Mouse (Mus musculus): ENCODE measurements around the gene B3galt6. TPM values are rescaled to one million over a fixed set of nuclear protein-coding genes. Genes with fewer than 3 reads are reported as not detected.

Gene B3galt6
- total RNA-seq (2014; rRNA removed) (39.5 and 43.9 TPM in 2 replicates), polyA plus RNA-seq (2015; fragmentation: Nextera tagmentation; extraction: Ambion mirVana) (19.4 and 28.6 TPM in 2 replicates)

DNA sequence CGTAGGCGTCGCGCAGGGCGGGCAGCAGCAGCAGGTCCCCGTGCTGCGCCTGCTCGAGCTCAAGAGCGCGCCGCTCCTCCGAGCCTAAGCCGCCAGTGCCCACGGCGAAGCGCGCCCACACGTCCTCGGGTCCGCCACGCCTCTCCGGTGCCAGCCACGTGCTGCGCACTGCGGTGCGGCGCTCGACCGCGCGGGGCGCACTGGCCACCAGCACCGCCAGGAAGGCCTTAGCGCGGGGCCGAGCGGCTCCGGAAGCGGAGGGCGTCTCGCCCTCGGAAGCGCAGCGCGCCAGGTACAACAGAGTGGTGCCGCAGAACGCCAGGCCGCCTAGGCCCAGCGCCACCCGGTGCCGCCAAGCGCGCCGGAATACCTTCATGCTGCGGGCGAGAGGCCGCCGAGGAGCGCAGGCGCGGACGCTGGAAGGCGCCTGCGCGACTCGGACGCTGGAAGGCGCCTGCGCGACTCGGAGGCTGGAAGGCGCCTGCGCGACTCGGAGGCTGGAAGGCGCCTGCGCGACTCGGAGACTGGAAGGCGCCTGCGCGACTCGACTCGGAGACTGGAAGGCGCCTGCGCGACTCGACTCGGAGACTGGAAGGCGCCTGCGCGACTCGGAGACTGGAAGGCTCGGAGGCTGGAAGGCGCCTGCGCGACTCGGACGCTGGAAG, at the start of gene B3galt6, which contains the start of gene Sdf4:
Gene B3galt6 (minus strand): TSS at position 409 of the 665 bp plus-strand sequence.
Gene Sdf4 (plus strand): TSS at position 632 of the 665 bp plus-strand sequence.
- H3K4me1 ChIP-seq (ENCODE audit: insufficient read depth) = peaks cover 18% of the 10 kb centered on the region
- DNase-seq (peak; percentile 95), ATAC-seq (peak; percentile 92)
- H3K9me3 ChIP-seq (ENCODE audit: low read length) = no peaks in the 10 kb centered on the region
- peak within 1 kb of the TSS; percentile 79 for H3K9ac ChIP-seq
- 2% methylated on average over 92 of the region's 99 CpGs for WGBS
- H3K4me3 ChIP-seq (ENCODE audit: low read depth, low read length) = peak within 1 kb of the TSS; percentile 85
- peaks cover 12% of the 10 kb centered on the region for H3K36me3 ChIP-seq (ENCODE audit: insufficient read depth)
- H3K4me2 ChIP-seq (ENCODE audit: low read depth) = peak within 1 kb of the TSS; percentile 98
- peak within 1 kb of the TSS; percentile 95 for H3K27ac ChIP-seq (ENCODE audit: low read depth, low read length)
- peak; percentile 91 for TF ChIP-seq CTCF (IDR thresholded peaks at IDR 0.05; ENCODE audit: low read depth)
- no peaks in the 10 kb centered on the region for H3K27me3 ChIP-seq (ENCODE audit: insufficient read depth, low read length)

DNA sequence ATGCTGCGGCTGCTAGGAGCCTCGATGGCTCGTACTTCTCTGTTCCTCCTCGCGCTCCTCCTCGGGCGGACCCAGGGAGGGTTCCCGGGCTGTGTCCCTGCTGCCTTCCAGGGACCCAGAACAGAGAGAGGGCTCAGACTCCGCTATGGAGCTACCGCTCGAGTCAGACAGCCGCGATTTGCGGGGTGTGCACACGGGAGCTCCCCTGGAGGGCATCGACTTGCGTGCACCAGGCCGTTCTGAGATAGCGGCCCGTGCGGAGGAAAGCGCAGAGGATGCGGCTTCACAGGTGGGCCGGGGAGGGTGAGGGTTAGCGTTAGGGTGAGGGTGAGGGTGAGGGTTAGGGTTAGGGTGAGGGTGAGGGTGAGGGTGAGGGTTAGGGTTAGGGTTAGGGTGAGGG, 42.5 kb upstream of the B3galt6 start:
- Histone ChIP-seq H3K4me1 (ENCODE audit: insufficient read depth) (peaks cover 16% of the 10 kb centered on the region), H3K9me3 (ENCODE audit: low read length) (no peaks in the 10 kb centered on the region), H3K4me2 (ENCODE audit: low read depth) (peak overlapping the region; percentile 41), H3K27me3 (ENCODE audit: insufficient read depth, low read length) (peaks cover 16% of the 10 kb centered on the region), H3K4me3 (ENCODE audit: low read depth, low read length) (peak overlapping the region; percentile 22), H3K9ac (no peak overlapping the region), H3K27ac (ENCODE audit: low read depth, low read length) (no peak overlapping the region), H3K36me3 (ENCODE audit: insufficient read depth) (no peaks in the 10 kb centered on the region)
- ATAC-seq = no peak
- no peak for DNase-seq
- TF ChIP-seq CTCF (IDR thresholded peaks at IDR 0.05; ENCODE audit: low read depth) = no peak
- 2% methylated on average over 25 of the region's 25 CpGs for WGBS

DNA sequence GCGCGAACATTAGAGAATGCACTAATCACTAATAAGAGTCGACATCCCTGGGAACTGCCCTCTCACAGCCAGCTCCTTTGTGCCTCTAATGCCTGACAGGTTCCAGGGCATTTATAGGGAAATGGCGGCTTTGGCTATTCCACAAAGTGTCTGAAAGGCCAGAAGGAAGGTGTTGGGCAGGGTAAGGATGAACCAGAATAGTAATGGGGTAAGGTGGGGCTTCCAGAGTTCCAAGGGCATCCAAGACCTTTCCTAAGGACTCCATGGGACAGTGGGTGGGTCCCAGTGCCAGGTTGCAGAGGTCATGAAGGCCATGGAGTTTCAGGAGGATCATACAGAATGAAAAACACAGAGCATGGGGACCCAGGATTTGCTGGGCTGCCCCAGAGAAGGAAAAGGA, 41.9 kb upstream of the B3galt6 start:
- 55% methylated on average over 4 of the region's 4 CpGs for WGBS
- Histone ChIP-seq H3K4me2 (ENCODE audit: low read depth) (no peak overlapping the region), H3K4me1 (ENCODE audit: insufficient read depth) (peaks cover 16% of the 10 kb centered on the region), H3K9me3 (ENCODE audit: low read length) (no peaks in the 10 kb centered on the region), H3K9ac (no peak overlapping the region), H3K27ac (ENCODE audit: low read depth, low read length) (no peak overlapping the region), H3K4me3 (ENCODE audit: low read depth, low read length) (0 out of 2 replicates have a peak overlapping the region, but pooled peaks have one; percentile 2), H3K36me3 (ENCODE audit: insufficient read depth) (peaks cover 2% of the 10 kb centered on the region; the same call in 1 of the 2 replicates), H3K27me3 (ENCODE audit: insufficient read depth, low read length) (peaks cover 16% of the 10 kb centered on the region)
- DNase-seq (no peak), ATAC-seq (no peak)
- TF ChIP-seq CTCF (IDR thresholded peaks at IDR 0.05; ENCODE audit: low read depth) = no peak

DNA sequence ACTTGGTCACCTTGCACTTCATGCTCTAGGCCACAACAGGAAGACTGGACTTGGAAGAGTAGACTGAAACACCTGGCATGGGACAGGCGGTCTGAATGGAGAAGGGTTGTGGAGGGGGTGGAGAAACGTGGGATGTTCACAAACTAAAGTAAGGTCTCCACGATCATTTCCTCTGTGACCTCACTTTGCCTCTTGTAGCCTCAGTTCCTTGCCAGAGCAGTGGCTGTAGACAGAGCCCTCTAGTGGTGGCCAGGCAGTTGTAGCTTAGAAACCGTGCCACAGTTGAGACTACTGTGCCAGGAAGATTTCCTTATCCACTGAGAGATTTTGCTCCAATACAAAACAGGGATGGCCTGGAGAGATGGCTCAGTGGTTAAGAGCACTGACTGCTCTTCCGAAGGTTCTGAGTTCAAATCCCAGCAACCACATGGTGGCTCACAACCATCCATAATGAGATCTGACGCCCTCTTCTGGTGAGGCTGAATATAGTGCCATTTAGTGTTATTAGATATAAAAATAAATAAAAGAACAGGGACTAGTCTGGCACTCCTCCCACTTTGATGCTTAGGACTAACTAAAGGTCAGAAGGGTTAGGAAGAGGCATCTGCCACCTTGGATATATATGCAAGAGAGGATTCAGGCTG, 41.1 kb upstream of the B3galt6 start:
- peaks cover 16% of the 10 kb centered on the region for H3K27me3 ChIP-seq (ENCODE audit: insufficient read depth, low read length)
- no peak for ATAC-seq

DNA sequence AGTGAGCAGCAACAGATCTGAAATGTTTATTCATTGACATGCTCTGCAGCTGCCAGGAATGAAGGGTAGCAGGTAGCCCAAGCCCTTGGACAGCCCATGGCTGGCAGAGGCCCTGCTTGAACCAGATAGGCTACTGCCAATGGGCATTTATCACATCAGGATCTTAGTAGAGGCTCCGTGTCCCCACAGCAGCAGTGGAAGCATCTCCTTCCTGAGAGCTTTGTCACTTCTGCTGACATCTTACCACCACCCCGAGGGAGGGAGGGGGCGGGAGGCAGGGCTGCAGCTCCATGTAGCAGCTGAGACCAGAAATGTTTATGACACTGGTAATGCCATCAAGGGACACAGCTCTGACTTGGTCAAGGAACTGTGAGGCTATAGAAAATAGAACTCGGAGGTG, 40.4 kb upstream of the B3galt6 start:
- peaks cover 6% of the 10 kb centered on the region; the same call in 1 of the 2 replicates for H3K36me3 ChIP-seq (ENCODE audit: insufficient read depth)
- H3K4me1 ChIP-seq (ENCODE audit: insufficient read depth) = peaks cover 16% of the 10 kb centered on the region
- DNase-seq = no peak
- peaks cover 16% of the 10 kb centered on the region for H3K27me3 ChIP-seq (ENCODE audit: insufficient read depth, low read length)
- no peak for TF ChIP-seq CTCF (IDR thresholded peaks at IDR 0.05; ENCODE audit: low read depth)
- 88% methylated on average over 4 of the region's 4 CpGs for WGBS
- no peak overlapping the region for H3K4me3 ChIP-seq (ENCODE audit: low read depth, low read length)
- H3K9me3 ChIP-seq (ENCODE audit: low read length) = no peaks in the 10 kb centered on the region
- no peak overlapping the region for H3K9ac ChIP-seq
- no peak overlapping the region for H3K4me2 ChIP-seq (ENCODE audit: low read depth)
- H3K27ac ChIP-seq (ENCODE audit: low read depth, low read length) = no peak overlapping the region
- no peak for ATAC-seq

More for the DNA sequence above, 41.1 kb upstream of the B3galt6 start:
- peaks cover 16% of the 10 kb centered on the region for H3K4me1 ChIP-seq (ENCODE audit: insufficient read depth)
- no peak overlapping the region for H3K9ac ChIP-seq
- peak; percentile 66 for TF ChIP-seq CTCF (IDR thresholded peaks at IDR 0.05; ENCODE audit: low read depth)
- H3K9me3 ChIP-seq (ENCODE audit: low read length) = no peaks in the 10 kb centered on the region
- WGBS = 56% methylated on average over 6 of the region's 6 CpGs
- no peak overlapping the region for H3K27ac ChIP-seq (ENCODE audit: low read depth, low read length)
- H3K4me3 ChIP-seq (ENCODE audit: low read depth, low read length) = no peak overlapping the region
- DNase-seq = peak; percentile 38
- H3K4me2 ChIP-seq (ENCODE audit: low read depth) = no peak overlapping the region
- H3K36me3 ChIP-seq (ENCODE audit: insufficient read depth) = peaks cover 4% of the 10 kb centered on the region; the same call in 1 of the 2 replicates

DNA sequence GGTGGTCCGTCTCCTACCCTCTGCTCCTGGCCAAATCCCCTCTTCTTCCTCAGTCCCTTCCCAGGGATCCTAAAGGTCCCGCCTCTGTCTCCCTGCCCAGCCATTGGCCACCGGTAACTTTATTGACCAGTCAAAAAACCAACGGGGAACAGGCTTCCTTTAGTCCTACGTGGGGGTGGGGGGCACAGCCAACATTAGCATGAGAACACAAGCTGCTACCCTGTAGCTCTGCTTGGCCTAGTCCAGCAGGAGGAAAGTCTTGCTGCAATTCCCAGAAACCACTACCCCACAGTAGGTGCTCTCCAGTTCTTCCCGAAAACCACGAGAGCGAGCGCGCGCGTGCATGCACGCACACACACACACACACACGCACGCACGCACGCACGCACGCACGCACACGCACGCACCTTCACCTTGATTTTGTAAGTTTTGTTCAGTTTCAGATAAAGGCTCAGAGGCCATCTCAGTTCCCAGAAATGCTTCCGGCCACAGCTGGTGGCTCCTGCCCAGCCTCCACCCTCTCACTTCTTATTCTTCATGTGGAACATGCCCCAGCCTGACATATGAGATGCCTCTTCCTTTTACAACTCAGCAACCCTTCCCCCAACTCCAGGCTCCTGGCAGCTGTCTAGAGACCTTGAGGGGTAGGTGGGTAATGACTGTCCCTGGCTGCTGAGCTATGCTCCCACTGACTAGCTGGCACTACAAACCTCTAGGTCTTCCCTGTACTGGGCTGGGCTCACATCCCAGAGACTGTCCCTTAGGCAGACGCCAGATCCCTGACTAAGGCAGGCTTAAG, 39.3 kb upstream of the B3galt6 start:
- no peaks in the 10 kb centered on the region for H3K9me3 ChIP-seq (ENCODE audit: low read length)
- H3K4me2 ChIP-seq (ENCODE audit: low read depth) = peak overlapping the region; percentile 73
- H3K9ac ChIP-seq = peak overlapping the region; percentile 64
- peaks cover 16% of the 10 kb centered on the region for H3K4me1 ChIP-seq (ENCODE audit: insufficient read depth)
- H3K4me3 ChIP-seq (ENCODE audit: low read depth, low read length) = peak overlapping the region; percentile 51
- ATAC-seq = peak; percentile 92
- 2% methylated on average over 24 of the region's 24 CpGs for WGBS
- H3K36me3 ChIP-seq (ENCODE audit: insufficient read depth) = peaks cover 6% of the 10 kb centered on the region; the same call in 1 of the 2 replicates
- peak; percentile 21; the same call in 1 of the 2 replicates for TF ChIP-seq CTCF (IDR thresholded peaks at IDR 0.05; ENCODE audit: low read depth)
- peak overlapping the region; percentile 64 for H3K27ac ChIP-seq (ENCODE audit: low read depth, low read length)
- peak; percentile 90 for DNase-seq
- H3K27me3 ChIP-seq (ENCODE audit: insufficient read depth, low read length) = peaks cover 16% of the 10 kb centered on the region
